Mouse (Mus musculus) erythroblast, embryonic 14.5 days (primary cell): ENCODE measurements around the gene Zfp963. TPM values are rescaled to one million over a fixed set of nuclear protein-coding genes. Genes with fewer than 3 reads are reported as not detected.
A peak's percentile ranks its signal among the peaks of the same experiment; 100 is the strongest.

Source experiments
- H3K27me3 ChIP-seq: 2 replicates; pipeline ENCODE4 v1.6.1; 2012; ENCODE audit warnings: inconsistent platforms; ENCODE audit not compliant: control insufficient read depth
- H3K36me3 ChIP-seq: 2 replicates; pipeline ENCODE4 v1.6.1; 2012; ENCODE audit warnings: mild to moderate bottlenecking, inconsistent platforms; ENCODE audit not compliant: control insufficient read depth
- H3K4me1 ChIP-seq: 2 replicates; pipeline ENCODE4 v1.6.1; 2012; ENCODE audit warnings: inconsistent platforms; ENCODE audit not compliant: control insufficient read depth
- H3K4me3 ChIP-seq: replicated peaks from 2 replicates; pipeline ENCODE3; 2012; ENCODE audit warnings: moderate library complexity, mild to moderate bottlenecking, inconsistent platforms
- H3K9me3 ChIP-seq: 2 replicates; pipeline ENCODE4 v1.6.1; 2012; ENCODE audit warnings: low read length, inconsistent platforms, mixed read lengths; ENCODE audit not compliant: control insufficient read depth
- GATA1 ChIP-seq: IDR thresholded peaks from 2 replicates; pipeline ENCODE4 v1.6.1; 2012; ENCODE audit warnings: low read length, inconsistent platforms, mixed read lengths
- TAL1 ChIP-seq: IDR thresholded peaks from 3 replicates; pipeline ENCODE4 v1.6.1; 2012; ENCODE audit warnings: low read length, inconsistent platforms, mixed read lengths
- polyA plus RNA-seq: library from polyadenylated mRNA; stranded (reverse); fragments of >175 nt; gene quantifications from 2 replicates; pipeline ENCODE4 v1.2.3, GENCODE M21; 2012

The Zfp963 gene
- 0.10 TPM in 1 of 2 replicates, not detected in the other for polyA plus RNA-seq

DNA sequence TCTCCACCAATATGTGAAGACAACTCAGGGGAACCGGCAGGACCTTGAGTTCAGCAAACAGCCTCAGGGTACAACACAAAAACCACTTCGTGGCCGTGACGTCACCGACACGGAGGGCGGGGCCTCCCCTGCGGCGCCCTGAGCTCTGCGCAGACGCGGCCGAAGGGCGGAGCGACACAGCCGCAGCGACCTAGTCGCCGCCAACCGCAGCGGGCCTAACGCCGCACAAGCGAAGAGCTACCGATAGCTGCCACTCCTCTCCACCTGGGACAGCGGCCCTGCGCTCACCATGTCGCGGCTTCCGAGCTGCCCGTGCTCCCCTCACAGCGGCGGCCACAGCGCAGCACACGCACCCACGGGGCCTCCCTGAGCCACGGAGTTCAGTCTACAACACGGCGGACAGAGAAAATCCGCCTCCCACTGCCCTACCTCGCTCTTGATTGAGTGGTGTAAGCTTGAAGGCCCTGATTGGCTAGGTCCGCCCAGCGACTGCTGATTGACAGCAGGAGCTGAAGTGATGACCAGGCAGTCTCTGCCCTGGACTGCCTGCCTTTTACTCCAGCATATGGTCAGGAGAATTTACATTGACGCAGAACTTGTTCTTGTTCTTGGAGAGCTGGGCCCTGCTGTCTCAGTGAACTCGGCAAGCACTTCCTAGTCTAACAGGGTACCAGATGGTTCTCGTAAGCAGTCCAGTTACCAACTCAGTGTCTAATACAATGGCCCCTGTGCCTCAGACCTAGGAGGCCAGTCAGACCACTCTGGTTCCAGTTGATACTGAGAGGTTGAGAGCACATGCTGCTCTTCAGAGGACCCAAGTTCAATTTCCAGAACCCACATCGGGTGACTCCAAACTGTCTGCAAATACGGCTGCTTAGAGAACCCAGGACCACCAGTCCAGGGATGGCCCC, at the start of gene Zfp963:
Zfp963 (minus strand) TSS at position 427 of the 911 bp plus-strand sequence.
- peaks cover 8% of the 10 kb centered on the region for H3K36me3 ChIP-seq
- H3K9me3 ChIP-seq: no peaks in the 10 kb centered on the region
- H3K4me1 ChIP-seq: peaks cover 56% of the 10 kb centered on the region
- H3K4me3 ChIP-seq: peak within 1 kb of the TSS; percentile 80
- TF ChIP-seq GATA1 (no peak), TAL1 (no peak)
- H3K27me3 ChIP-seq: no peaks in the 10 kb centered on the region

- Histone ChIP-seq H3K27me3 (no peaks in the 10 kb centered on the region), H3K4me1 (peaks cover 1% of the 10 kb centered on the region), H3K4me3 (no peak overlapping the region)
Observed at GRCm38 (mm10) chr8:69799261-69799660, 49.5 kb upstream of the Zfp963 start.

GRCm38 (mm10) chr8:69797661-69798060, 47.9 kb upstream of the Zfp963 start:
- no peak for TF ChIP-seq TAL1
- no peak for TF ChIP-seq GATA1
- Histone ChIP-seq H3K4me1 (peaks cover 12% of the 10 kb centered on the region), H3K4me3 (no peak overlapping the region)

More at GRCm38 (mm10) chr8:69799261-69799660, 49.5 kb upstream of the Zfp963 start:
- Histone ChIP-seq H3K9me3 (no peaks in the 10 kb centered on the region), H3K36me3 (peaks cover 98% of the 10 kb centered on the region)
- no peak for TF ChIP-seq TAL1
- TF ChIP-seq GATA1: no peak

GRCm38 (mm10) chr8:69796721-69797345, 47.1 kb upstream of the Zfp963 start:
- Histone ChIP-seq H3K27me3 (no peaks in the 10 kb centered on the region), H3K9me3 (no peaks in the 10 kb centered on the region), H3K4me1 (peaks cover 21% of the 10 kb centered on the region), H3K4me3 (no peak overlapping the region), H3K36me3 (peaks cover 92% of the 10 kb centered on the region)
- TF ChIP-seq GATA1 (no peak), TAL1 (no peak)

More at GRCm38 (mm10) chr8:69797661-69798060, 47.9 kb upstream of the Zfp963 start:
- Histone ChIP-seq H3K27me3 (no peaks in the 10 kb centered on the region), H3K36me3 (peaks cover 98% of the 10 kb centered on the region), H3K9me3 (no peaks in the 10 kb centered on the region)

GRCm38 (mm10) chr8:69794901-69795300, 45.1 kb upstream of the Zfp963 start:
- Histone ChIP-seq H3K9me3 (no peaks in the 10 kb centered on the region), H3K4me1 (peaks cover 30% of the 10 kb centered on the region), H3K36me3 (peaks cover 74% of the 10 kb centered on the region), H3K27me3 (no peaks in the 10 kb centered on the region), H3K4me3 (no peak overlapping the region)
- TF ChIP-seq GATA1: no peak
- TF ChIP-seq TAL1: no peak

- Histone ChIP-seq H3K36me3 (peaks cover 68% of the 10 kb centered on the region), H3K4me1 (peaks cover 38% of the 10 kb centered on the region), H3K27me3 (no peaks in the 10 kb centered on the region), H3K4me3 (no peak overlapping the region), H3K9me3 (no peaks in the 10 kb centered on the region)
- no peak for TF ChIP-seq TAL1
Observed at GRCm38 (mm10) chr8:69794096-69794495, 44.3 kb upstream of the Zfp963 start.

DNA sequence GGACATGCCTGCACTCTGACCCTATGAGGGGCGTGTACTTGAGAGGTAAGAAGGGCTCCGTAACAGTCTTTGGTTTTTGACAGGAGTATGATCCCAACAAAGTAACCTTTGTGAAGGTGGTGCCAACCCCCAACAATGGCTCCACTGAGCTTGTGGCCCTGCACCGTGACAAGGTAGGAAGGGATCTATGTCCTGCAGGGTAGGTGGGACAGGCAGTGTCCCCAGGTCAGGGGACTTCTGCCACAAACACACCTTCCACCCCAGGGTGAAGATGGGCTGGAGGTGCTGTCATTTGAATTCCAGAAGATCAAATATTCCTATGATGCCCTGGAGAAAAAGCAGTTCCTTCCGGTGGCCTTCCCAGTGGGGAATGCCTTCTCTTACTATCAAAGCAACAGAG, 43.9 kb upstream of the Zfp963 start:
- peaks cover 66% of the 10 kb centered on the region for H3K36me3 ChIP-seq
- no peak overlapping the region for H3K4me3 ChIP-seq
- peaks cover 40% of the 10 kb centered on the region for H3K4me1 ChIP-seq
- H3K9me3 ChIP-seq: no peaks in the 10 kb centered on the region
- H3K27me3 ChIP-seq: no peaks in the 10 kb centered on the region
- TF ChIP-seq TAL1 (no peak), GATA1 (no peak)

GRCm38 (mm10) chr8:69791415-69792068, 41.8 kb upstream of the Zfp963 start:
- Histone ChIP-seq H3K4me1 (peaks cover 40% of the 10 kb centered on the region), H3K27me3 (no peaks in the 10 kb centered on the region), H3K4me3 (peak overlapping the region; percentile 100), H3K9me3 (no peaks in the 10 kb centered on the region), H3K36me3 (peaks cover 44% of the 10 kb centered on the region)
- TF ChIP-seq GATA1: no peak
- no peak for TF ChIP-seq TAL1
